Mouse (Mus musculus): ENCODE measurements around the gene 9430038I01Rik. TPM values are rescaled to one million over a fixed set of nuclear protein-coding genes. Genes with fewer than 3 reads are reported as not detected.

The 9430038I01Rik gene
- total RNA-seq, 2 experiments from 2014 or later = 13.0 to 18.5 TPM

DNA sequence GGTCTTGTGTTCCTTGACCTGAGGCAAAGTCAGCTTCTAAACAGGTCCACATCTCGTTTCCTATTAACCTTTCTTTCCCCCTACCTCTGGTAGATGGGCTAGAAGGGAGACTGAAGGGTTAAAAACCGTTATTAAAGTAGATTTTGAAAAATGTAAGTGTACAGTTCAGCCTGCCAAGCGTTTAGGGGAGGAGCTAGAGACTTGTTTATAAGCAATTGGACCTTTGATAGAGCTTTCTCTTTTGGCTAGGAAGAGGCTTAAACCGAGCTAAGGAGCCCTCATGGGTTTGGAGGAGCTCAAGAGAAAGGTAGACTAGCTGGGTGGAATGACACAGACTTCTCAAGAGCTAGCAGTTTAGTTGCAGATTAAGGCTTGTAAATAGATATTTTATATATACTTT lies 38.8 kb downstream of the 9430038I01Rik start:
- peak; percentile 68 for ATAC-seq (replicated peaks; ENCODE audit: low FRiP score, low TSS enrichment, poor library complexity, severe bottlenecking)

DNA sequence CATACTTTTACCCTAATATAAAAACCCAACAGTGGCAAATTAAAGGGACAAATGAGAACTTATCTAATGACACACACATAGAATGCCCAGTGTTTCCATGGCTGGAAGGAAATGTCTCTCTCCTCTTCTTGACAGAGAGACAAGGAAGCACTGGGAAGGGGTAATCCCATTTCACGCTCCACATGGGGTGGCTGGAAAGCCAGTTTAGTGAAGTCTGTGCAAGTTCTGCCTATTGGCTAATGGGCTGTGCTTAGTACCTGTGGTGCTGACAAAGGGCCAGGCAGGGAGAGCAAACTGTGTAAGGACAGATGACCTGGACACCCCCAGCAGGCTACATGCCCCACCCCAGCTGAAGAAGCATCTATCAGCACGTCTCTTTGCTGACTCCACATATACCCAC lies 40.4 kb downstream of the 9430038I01Rik start:
- no peak for ATAC-seq (replicated peaks; ENCODE audit: low FRiP score, low TSS enrichment, poor library complexity, severe bottlenecking)

DNA sequence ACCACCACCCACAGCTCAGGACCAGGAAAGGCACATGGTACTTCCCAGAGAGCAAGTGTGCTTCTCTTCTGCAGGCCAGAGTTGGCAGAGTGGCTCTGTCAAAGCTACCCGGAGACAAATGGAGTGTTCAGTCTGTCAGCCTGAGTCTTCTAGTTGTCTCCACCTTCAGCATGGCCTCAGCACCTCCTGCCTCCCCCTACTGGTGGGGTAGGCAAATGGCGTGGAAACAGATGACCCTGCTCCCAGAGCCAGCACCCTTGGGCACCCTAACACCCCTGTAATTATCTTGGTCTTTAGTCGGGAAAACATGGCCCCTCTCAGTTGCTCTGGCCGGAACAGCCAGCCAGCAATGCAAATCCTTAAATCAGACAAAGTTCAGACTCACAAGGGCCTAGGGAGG lies 43.8 kb downstream of the 9430038I01Rik start:
- ATAC-seq (replicated peaks; ENCODE audit: low FRiP score, low TSS enrichment, poor library complexity, severe bottlenecking) = peak; percentile 59

DNA sequence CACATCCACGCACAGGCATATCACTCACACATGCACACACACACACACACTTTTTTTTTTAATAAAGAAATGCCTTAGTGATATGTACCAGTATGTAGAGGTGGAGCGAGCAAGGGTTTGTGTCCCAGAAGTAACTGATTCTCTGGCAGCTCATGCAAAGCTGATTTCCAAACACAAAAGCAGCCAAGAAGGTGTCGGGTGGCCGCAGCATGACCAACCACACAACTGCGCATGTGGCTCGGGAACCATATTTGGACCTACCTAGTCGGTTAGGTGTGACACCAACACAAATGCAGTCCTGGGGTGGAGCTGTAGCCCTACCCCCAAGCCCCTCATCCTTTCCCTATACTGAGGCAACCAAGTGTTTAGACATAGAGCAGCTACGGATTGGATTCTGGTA lies 45.5 kb downstream of the 9430038I01Rik start:
- ATAC-seq (replicated peaks; ENCODE audit: low FRiP score, low TSS enrichment, poor library complexity, severe bottlenecking) = no peak

DNA sequence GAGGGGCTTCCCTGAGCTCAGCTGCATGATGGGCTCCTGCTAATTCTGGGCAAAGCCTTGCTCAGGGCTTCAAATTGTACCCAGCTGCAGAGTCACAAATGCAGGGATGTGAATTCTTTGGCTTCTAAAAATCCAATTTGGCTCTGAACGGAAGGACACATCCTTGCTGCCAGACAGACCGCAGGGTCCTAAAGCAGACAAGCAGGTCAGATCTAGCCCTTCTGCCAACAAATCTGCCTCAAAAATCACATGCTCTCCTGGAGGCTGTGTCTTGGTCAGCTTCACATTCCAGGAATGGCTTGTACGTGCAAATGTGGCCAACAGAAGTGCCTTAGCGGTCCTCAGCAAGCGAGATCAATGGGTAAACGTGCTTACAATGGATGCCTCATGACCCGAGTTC lies 46.0 kb downstream of the 9430038I01Rik start:
- ATAC-seq (replicated peaks; ENCODE audit: low FRiP score, low TSS enrichment, poor library complexity, severe bottlenecking) = no peak

DNA sequence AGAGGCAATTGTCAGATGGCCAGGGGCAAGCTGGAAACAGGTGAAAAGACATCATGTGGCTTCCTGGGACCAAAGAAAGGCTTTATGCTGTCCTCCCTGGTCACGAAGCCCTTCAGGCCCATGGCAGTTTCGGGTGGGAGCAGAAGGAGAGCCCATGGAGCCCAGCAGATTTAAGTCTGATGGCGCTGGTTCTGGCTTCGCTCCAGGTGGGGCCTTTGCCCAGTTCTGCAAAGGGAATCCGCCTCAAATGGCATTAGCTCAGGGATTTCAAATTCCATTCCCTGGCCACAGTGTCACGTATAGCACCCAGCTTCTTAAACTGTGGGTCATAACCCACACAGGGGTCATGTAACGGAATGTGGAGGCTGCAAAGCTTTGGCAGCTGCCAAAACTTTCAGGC lies 63.7 kb downstream of the 9430038I01Rik start:
- ATAC-seq (replicated peaks; ENCODE audit: low FRiP score, low TSS enrichment, poor library complexity, severe bottlenecking) = no peak

DNA sequence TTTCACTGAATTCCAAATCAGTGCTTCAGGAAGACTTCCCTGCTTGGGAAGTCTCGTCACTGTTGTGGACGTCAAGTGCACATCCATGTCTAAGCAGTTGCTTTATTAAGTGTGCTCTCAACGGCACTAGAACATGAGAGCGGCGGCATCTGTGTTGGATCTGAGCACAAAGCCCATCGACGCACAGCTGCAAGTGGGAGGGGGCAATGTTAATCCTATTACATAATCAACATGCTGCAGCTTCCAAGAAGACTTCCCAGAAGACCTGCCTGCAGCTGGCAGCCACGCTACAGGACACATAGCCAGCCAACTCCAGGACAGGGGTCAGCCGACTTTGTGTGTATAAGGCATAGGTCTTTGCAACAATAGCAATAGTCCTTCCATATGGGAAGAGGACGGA lies 64.5 kb downstream of the 9430038I01Rik start:
- no peak for ATAC-seq (replicated peaks; ENCODE audit: low FRiP score, low TSS enrichment, poor library complexity, severe bottlenecking)

DNA sequence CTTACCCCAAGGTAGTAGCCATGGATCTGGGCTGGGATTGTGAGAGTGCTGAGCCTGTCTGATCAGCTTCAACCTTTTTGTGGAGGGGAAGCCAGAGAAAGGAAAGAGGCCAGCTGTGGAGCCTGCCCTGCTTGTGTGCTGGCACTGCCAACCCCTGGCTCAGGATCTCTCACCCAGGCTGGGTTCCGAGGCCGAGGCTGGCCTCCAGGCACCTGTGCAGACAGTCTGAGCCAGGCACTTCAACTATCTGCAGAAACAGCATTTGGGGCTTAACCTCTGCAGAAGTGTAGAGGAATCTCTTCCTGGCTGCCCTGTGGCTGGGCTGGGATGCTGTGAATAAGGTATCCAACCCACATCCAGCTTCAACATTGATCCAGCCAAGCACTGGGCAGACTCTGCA lies 76.6 kb downstream of the 9430038I01Rik start:
- ATAC-seq (replicated peaks; ENCODE audit: low FRiP score, low TSS enrichment, poor library complexity, severe bottlenecking) = no peak

Other genes with a start within 250 kb of the 9430038I01Rik start
- gene Ebf3, start 96.3 kb downstream of the 9430038I01Rik start, total RNA-seq (2014; fragmentation: Nextera tagmentation) = not detected in 2 replicates
- not detected in 2 replicates for gene Ebf3, start 96.3 kb downstream of the 9430038I01Rik start, total RNA-seq (2017)
- gene Glrx3, start 26.9 kb upstream of the 9430038I01Rik start, total RNA-seq (2014; fragmentation: Nextera tagmentation) = 139 and 143 TPM in 2 replicates
- gene Glrx3, start 26.9 kb upstream of the 9430038I01Rik start, total RNA-seq (2017) = 194 and 229 TPM in 2 replicates